Mouse (Mus musculus): ENCODE results near the gene Mtmr6. TPM values are rescaled to one million over a fixed set of nuclear protein-coding genes. Genes with fewer than 3 reads are reported as not detected.

The Mtmr6 gene
- polyA plus RNA-seq (2014; fragmentation: Illumina TruSeq; extraction: RNeasy Lipid Tissue Mini Kit (QIAGEN cat#74804); ENCODE audit: low read depth, low replicate concordance) = 32.5 TPM

GRCm38 (mm10) chr14:60264990-60265876 is at the start of gene Mtmr6:
TSS of gene Mtmr6 (plus strand) at chr14:60265228.

GRCm38 (mm10) chr14:60251281-60252003 is 13.6 kb upstream of the Mtmr6 start, which contains the start of the genes Nupl1 and Gm49336:
TSS of gene Nupl1 (minus strand) at chr14:60251431.
TSS of gene Gm49336 (minus strand) at chr14:60251507.

Other genes with a start within 250 kb of the Mtmr6 start
- gene Atp8a2, start 68.0 kb upstream of the Mtmr6 start, polyA plus RNA-seq (2014; fragmentation: Illumina TruSeq; extraction: RNeasy Lipid Tissue Mini Kit (QIAGEN cat#74804); ENCODE audit: low read depth, low replicate concordance) = 3.1 TPM
- not detected for gene Nupl1, start 13.8 kb upstream of the Mtmr6 start, polyA plus RNA-seq (2014; fragmentation: Illumina TruSeq; extraction: RNeasy Lipid Tissue Mini Kit (QIAGEN cat#74804); ENCODE audit: low read depth, low replicate concordance)
- 22.9 TPM for gene Gm49336, start 13.7 kb upstream of the Mtmr6 start, polyA plus RNA-seq (2014; fragmentation: Illumina TruSeq; extraction: RNeasy Lipid Tissue Mini Kit (QIAGEN cat#74804); ENCODE audit: low read depth, low replicate concordance)
- gene Amer2, start 108.0 kb downstream of the Mtmr6 start, polyA plus RNA-seq (2014; fragmentation: Illumina TruSeq; extraction: RNeasy Lipid Tissue Mini Kit (QIAGEN cat#74804); ENCODE audit: low read depth, low replicate concordance) = not detected